Mouse (Mus musculus) limb, embryonic 12.5 days (tissue): ENCODE data around the gene Gm21836. TPM values are rescaled to one million over a fixed set of nuclear protein-coding genes. Genes with fewer than 3 reads are reported as not detected.
"Not testable (repeated sequence)": the region's sequence is repeated elsewhere in the genome, so short reads cannot be mapped to it uniquely, and the experiment has no call there.

Source experiments
- ATAC-seq: fragments of 200-750 bp; cut with Nextera tagmentation; 2 replicates; pipeline ENCODE4 v1.8.0; 2017; ENCODE audit warnings: low read depth, moderate TSS enrichment; ENCODE audit not compliant: insufficient number of reproducible peaks, insufficient read depth, low FRiP score, low TSS enrichment
- H3K27ac ChIP-seq: fragments of 300-500 bp; sonication (generic); 2 replicates; pipeline ENCODE4 v1.5.1; 2016; ENCODE audit warnings: mild to moderate bottlenecking, moderate library complexity
- H3K27me3 ChIP-seq: fragments of 300-500 bp; sonication (generic); 2 replicates; pipeline ENCODE4 v1.6.1; 2016; ENCODE audit warnings: mild to moderate bottlenecking, moderate library complexity
- H3K36me3 ChIP-seq: fragments of 300-500 bp; sonication (generic); 2 replicates; pipeline ENCODE4 v1.6.1; 2016; ENCODE audit warnings: mild to moderate bottlenecking, moderate library complexity
- H3K4me1 ChIP-seq: fragments of 300-500 bp; sonication (generic); replicated peaks from 2 replicates; pipeline ENCODE4 v1.6.1; 2016
- H3K4me2 ChIP-seq: fragments of 300-500 bp; sonication (generic); 2 replicates; pipeline ENCODE4 v1.6.1; 2016; ENCODE audit warnings: mild to moderate bottlenecking, moderate library complexity
- H3K4me3 ChIP-seq: fragments of 300-500 bp; sonication (generic); replicated peaks from 2 replicates; pipeline ENCODE4 v1.5.1; 2016; ENCODE audit warnings: mild to moderate bottlenecking
- H3K9ac ChIP-seq: fragments of 300-500 bp; sonication (generic); replicated peaks from 2 replicates; pipeline ENCODE4 v1.6.1; 2016; ENCODE audit warnings: mild to moderate bottlenecking, moderate library complexity
- H3K9me3 ChIP-seq: fragments of 300-500 bp; sonication (generic); 2 replicates; pipeline ENCODE4 v1.6.1; 2016; ENCODE audit warnings: mild to moderate bottlenecking, moderate library complexity
- WGBS: fragments of 180-500 bp; shearing (Covaris S2); methylation state at CpG from one replicate; pipeline ENCODE4 v1.1.7; 2016; 5-methylcytosine and 5-hydroxymethylcytosine counted together
- polyA plus RNA-seq: library from polyadenylated mRNA; unstranded; fragments of >200 nt; fragmentation: Nextera tagmentation; extraction: Ambion mirVana; gene quantifications from 2 replicates; pipeline ENCODE4 v1.2.1, GENCODE M21; 2016

The Gm21836 gene
- polyA plus RNA-seq: not detected in 2 replicates

GRCm38 (mm10) chr9:124493693-124494092 lies at the start of gene Gm21836:
Gene Gm21836 (minus strand): TSS chr9:124493793.
- not testable (repeated sequence) for H3K36me3 ChIP-seq, H3K9ac ChIP-seq, ATAC-seq, H3K4me2 ChIP-seq, H3K4me3 ChIP-seq, H3K27ac ChIP-seq, H3K27me3 ChIP-seq, H3K4me1 ChIP-seq
- 87% methylated on average over 2 of the region's 2 CpGs for WGBS
- peaks cover 12% of the 10 kb centered on the region; the same call in 1 of the 2 replicates for H3K9me3 ChIP-seq

DNA sequence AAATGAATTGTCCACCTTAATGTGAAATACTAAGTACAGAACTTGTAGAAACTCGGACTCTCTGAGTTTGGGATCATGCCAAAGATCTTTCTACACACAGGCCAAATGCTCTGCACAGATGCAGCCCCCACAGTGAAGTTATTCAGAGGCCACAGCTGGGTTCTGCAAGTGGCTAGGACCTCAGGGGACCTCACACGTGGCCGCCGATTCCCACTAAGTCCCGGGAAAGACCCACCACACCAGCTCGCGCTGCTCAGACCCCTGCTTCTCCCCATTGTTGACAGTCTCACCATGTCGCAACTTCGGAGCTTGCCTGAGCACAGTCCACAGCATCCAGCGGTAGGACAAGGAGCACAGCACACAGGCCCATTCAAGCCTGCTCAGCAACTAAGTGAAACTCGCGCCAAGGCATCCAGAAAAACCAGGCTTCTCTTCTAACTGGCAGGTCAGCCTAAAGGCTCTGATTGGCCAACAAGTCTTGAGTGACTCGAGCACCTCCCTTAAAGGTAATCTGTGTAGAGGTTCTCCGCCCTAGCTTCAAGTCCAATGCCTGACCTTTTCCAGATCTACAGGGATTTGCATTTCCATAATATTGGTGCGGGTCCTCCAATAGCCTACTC lies 13.1 kb downstream of the Gm21836 start:
- Histone ChIP-seq H3K36me3 (peaks cover 13% of the 10 kb centered on the region), H3K9me3 (peaks cover 12% of the 10 kb centered on the region)
- WGBS: 57% methylated on average over 12 of the region's 15 CpGs
- H3K27ac ChIP-seq, H3K4me2 ChIP-seq, H3K4me3 ChIP-seq, H3K4me1 ChIP-seq, ATAC-seq, H3K27me3 ChIP-seq, H3K9ac ChIP-seq: not testable (repeated sequence)

- no peak overlapping the region for H3K4me2 ChIP-seq
- no peaks in the 10 kb centered on the region for H3K4me1 ChIP-seq
- WGBS: 89% methylated on average over 3 of the region's 3 CpGs
- ATAC-seq: no peak
- H3K27me3 ChIP-seq: no peaks in the 10 kb centered on the region
- no peak overlapping the region for H3K9ac ChIP-seq
- no peak overlapping the region for H3K27ac ChIP-seq
- H3K9me3 ChIP-seq: peaks cover 12% of the 10 kb centered on the region
- H3K36me3 ChIP-seq: peaks cover 16% of the 10 kb centered on the region
- H3K4me3 ChIP-seq: no peak overlapping the region
These were observed 15.5 kb downstream of the Gm21836 start for GRCm38 (mm10) chr9:124478081-124478480.

DNA sequence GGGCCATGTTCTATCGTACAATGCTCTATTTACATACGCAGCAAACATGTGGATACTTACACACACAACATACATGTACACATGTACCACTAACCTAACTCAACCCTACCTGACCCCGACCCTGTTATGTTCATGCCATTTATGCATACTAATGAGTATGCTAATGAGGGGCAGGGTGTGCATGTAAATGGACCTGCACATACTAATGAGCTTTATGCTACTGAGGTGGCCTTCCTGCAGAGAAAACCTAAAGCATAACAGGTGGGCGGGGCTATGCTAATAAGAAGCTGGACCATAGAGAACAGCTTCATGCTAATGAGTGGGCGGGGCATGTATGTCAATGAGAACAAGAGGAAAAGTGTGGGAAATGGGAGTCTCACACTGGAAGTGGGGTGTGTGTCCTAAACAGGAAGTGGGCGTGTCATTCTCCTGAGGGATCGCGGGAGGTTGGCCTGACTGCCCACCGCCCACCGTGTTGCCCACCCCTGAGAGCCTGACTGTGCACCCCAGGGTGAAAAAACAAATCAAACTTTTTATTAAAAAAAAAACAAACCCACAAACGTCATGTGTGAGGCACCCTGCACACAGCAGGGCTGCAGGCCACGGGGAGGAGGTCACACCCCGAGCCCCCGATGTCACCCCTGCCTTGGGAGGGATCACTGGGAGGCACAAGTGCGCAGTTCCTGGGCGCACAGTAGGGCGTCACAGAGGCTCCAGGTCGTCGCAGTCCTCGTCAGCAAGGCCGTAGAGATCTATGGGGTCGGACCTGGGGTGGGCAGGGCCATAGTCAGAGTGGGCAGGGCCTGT lies 17.3 kb downstream of the Gm21836 start, which contains the start of gene Ppp2r3d:
TSS of gene Ppp2r3d (minus strand) at position 803 of the 807 bp plus-strand sequence.
- peaks cover 12% of the 10 kb centered on the region for H3K9me3 ChIP-seq
- no peaks in the 10 kb centered on the region for H3K27me3 ChIP-seq
- H3K9ac ChIP-seq: no peak within 1 kb of the TSS
- H3K4me3 ChIP-seq: no peak within 1 kb of the TSS
- H3K4me1 ChIP-seq: no peaks in the 10 kb centered on the region
- ATAC-seq: peak; percentile 63
- no peak within 1 kb of the TSS for H3K4me2 ChIP-seq
- WGBS: 97% methylated on average over 22 of the region's 22 CpGs
- H3K36me3 ChIP-seq: peaks cover 16% of the 10 kb centered on the region
- H3K27ac ChIP-seq: no peak within 1 kb of the TSS

DNA sequence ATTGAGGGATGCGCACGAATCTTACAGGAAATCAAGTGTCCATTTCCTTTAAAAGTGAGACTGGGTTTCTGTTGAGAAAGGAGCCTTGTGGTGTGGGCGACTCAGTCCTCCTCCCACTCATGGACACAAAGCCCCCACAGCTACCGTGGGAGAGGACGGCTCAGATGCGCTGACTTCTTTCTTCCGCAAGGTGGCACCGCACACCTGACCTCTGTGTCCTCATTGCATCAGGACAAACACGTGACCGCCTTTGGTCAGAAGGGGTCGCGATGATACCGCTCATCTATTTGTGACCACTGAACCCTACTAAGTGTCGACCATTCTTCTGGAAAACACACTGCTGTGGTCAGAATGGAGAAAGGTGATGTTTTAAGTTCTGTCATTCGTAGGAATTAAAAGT lies 17.9 kb downstream of the Gm21836 start:
- 0 out of 2 replicates have a peak, but pooled peaks have one; percentile 31 for ATAC-seq

GRCm38 (mm10) chr9:124456572-124456971 lies 37.0 kb downstream of the Gm21836 start:
- Histone ChIP-seq H3K27me3 (no peaks in the 10 kb centered on the region), H3K36me3 (no peaks in the 10 kb centered on the region), H3K4me3 (no peak overlapping the region), H3K4me1 (no peaks in the 10 kb centered on the region), H3K4me2 (no peak overlapping the region), H3K9ac (no peak overlapping the region), H3K9me3 (no peaks in the 10 kb centered on the region), H3K27ac (no peak overlapping the region)
- 2% methylated on average over 1 of the region's 1 CpGs for WGBS
- no peak for ATAC-seq

More for the DNA sequence above, 17.9 kb downstream of the Gm21836 start:
- Histone ChIP-seq H3K4me1 (no peaks in the 10 kb centered on the region), H3K4me2 (no peak overlapping the region), H3K36me3 (peaks cover 16% of the 10 kb centered on the region), H3K27me3 (no peaks in the 10 kb centered on the region), H3K4me3 (no peak overlapping the region), H3K9me3 (peaks cover 12% of the 10 kb centered on the region), H3K27ac (no peak overlapping the region), H3K9ac (no peak overlapping the region)
- 91% methylated on average over 15 of the region's 15 CpGs for WGBS

Other genes starting within 250 kb of the Gm21836 start
- gene 2010315B03Rik, start 181.1 kb downstream of the Gm21836 start, polyA plus RNA-seq: 5.1 and 5.4 TPM in 2 replicates
- 121 TPM in 2 replicates for gene Ppp2r3d, start 16.9 kb downstream of the Gm21836 start, polyA plus RNA-seq